Mouse (Mus musculus): Measurements from ENCODE around the gene Ube2ql1. TPM values are rescaled to one million over a fixed set of nuclear protein-coding genes. Genes with fewer than 3 reads are reported as not detected.

The Ube2ql1 gene
- polyA plus RNA-seq (2012; rRNA removed): 0.22 and 0.36 TPM in 2 replicates
- 0.08 and 0.15 TPM in 2 replicates for polyA plus RNA-seq (2014; fragmentation: Nextera tagmentation; extraction: Ambion mirVana)

DNA sequence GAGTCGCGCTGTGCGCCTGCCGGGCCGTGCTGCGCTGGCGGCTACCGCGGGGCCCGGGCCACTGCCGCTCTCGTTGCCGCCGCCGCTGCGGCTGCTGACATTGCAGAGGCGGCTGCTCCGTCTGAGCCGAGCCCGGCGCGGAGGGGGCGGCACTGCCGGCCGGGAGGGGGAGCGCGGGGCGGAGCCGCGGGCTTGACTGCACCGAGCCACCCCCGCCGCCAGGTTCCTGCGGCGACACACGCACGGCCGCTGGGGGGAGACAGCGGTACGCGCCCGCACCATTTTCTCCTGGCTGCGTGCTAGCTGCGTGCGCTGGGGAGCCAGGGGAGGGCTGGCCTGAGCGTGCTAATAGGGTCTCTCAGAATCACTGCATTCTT, at the start of gene Ube2ql1:
Gene Ube2ql1, minus strand, starts transcription at position 131 of the 377 bp plus-strand sequence.
- WGBS (ENCODE audit: insufficient replicate concordance): under 1% methylated on average over 45 of the region's 46 CpGs
- Histone ChIP-seq H3K9ac (replicated peaks) (no peak within 1 kb of the TSS), H3K27me3 (ENCODE audit: control insufficient read depth, insufficient read depth, low read length) (peaks cover 41% of the 10 kb centered on the region), H3K4me1 (replicated peaks; ENCODE audit: control insufficient read depth in 2 of 2, insufficient read depth in 2 of 2, low read length in 1 of 2) (no peaks in the 10 kb centered on the region), H3K27ac (no peak within 1 kb of the TSS), H3K9me3 (ENCODE audit: control insufficient read depth, low read length) (no peaks in the 10 kb centered on the region), H3K4me3 (ENCODE audit: insufficient read depth in 1 of 2, low read depth in 2 of 2, low read length in 2 of 2) (peak within 1 kb of the TSS; percentile 36 to 50), H3K4me2 (ENCODE audit: low read depth) (peak within 1 kb of the TSS; percentile 59), H3K36me3 (replicated peaks; ENCODE audit: control insufficient read depth, insufficient read depth, low read depth) (no peaks in the 10 kb centered on the region)
- peak; percentile 75 for TF ChIP-seq CTCF (IDR thresholded peaks at IDR 0.05; ENCODE audit: low read depth)
- TF ChIP-seq EP300 (IDR thresholded peaks at IDR 0.05; ENCODE audit: low read depth): no peak
- peak; percentile 9 to 28 (median 10) for DNase-seq (ENCODE audit: low read depth in 3 of 3, low spot score in 3 of 3)
- peak; percentile 72 for ATAC-seq (ENCODE audit: insufficient read depth)

DNA sequence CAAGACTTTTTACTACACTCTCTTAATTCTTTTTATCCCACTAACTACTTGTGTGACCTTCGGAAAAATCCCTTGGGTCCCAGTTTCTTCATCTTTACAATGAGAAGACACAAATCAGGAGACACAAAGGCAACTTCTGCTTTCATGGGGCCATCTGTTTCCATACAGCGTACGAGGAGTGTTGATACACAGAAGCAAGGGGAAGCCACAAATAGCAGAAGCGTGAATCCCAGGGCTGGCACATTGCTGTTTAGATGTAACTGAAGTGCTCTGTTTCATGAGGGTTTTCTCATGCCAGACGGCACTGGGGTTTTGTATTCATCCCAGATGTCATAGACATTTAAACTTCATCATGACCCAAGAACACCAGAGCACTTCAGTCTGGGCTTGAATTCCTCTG, 49.0 kb upstream of the Ube2ql1 start:
- ATAC-seq (ENCODE audit: insufficient read depth): no peak
- H3K9ac ChIP-seq (replicated peaks): no peak overlapping the region
- H3K4me3 ChIP-seq (ENCODE audit: insufficient read depth in 1 of 2, low read depth in 2 of 2, low read length in 2 of 2): no peak overlapping the region

DNA sequence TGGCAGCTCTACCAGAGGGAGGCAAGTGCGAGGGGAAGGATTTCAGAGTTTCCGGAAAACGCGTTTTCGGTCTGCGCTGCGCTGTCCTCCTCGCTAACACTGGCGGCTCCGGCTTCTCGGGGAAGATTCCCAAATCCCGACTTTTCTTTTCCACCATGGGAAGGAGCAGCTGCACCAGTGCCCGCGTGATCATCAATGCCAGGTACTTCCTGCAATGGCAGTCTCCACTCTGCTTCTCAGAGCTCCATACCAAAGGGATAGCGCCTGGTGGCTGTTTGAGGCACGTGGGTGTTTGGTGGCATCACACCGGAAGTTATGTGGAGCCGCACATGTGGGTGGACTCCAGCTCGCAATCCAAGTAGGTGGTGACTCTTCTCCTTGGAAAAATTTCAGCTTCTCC, 38.5 kb upstream of the Ube2ql1 start:
- no peaks in the 10 kb centered on the region for H3K36me3 ChIP-seq (replicated peaks; ENCODE audit: control insufficient read depth, insufficient read depth, low read depth)
- no peaks in the 10 kb centered on the region for H3K9me3 ChIP-seq (ENCODE audit: control insufficient read depth, low read length)
- DNase-seq (ENCODE audit: low read depth in 3 of 3, low spot score in 3 of 3) (no peak), ATAC-seq (ENCODE audit: insufficient read depth) (no peak)
- no peak overlapping the region for H3K9ac ChIP-seq (replicated peaks)
- no peaks in the 10 kb centered on the region for H3K4me1 ChIP-seq (replicated peaks; ENCODE audit: control insufficient read depth in 2 of 2, insufficient read depth in 2 of 2, low read length in 1 of 2)
- H3K4me3 ChIP-seq (ENCODE audit: insufficient read depth in 1 of 2, low read depth in 2 of 2, low read length in 2 of 2): no peak overlapping the region
- no peaks in the 10 kb centered on the region for H3K27me3 ChIP-seq (ENCODE audit: control insufficient read depth, insufficient read depth, low read length)
- 77% methylated on average over 19 of the region's 19 CpGs for WGBS (ENCODE audit: insufficient replicate concordance)
- H3K4me2 ChIP-seq (ENCODE audit: low read depth): no peak overlapping the region
- no peak overlapping the region for H3K27ac ChIP-seq
- TF ChIP-seq CTCF (IDR thresholded peaks at IDR 0.05; ENCODE audit: low read depth) (no peak), EP300 (IDR thresholded peaks at IDR 0.05; ENCODE audit: low read depth) (no peak)

More for the DNA sequence above, 49.0 kb upstream of the Ube2ql1 start:
- H3K27me3 ChIP-seq (ENCODE audit: control insufficient read depth, insufficient read depth, low read length): no peaks in the 10 kb centered on the region
- TF ChIP-seq CTCF (IDR thresholded peaks at IDR 0.05; ENCODE audit: low read depth): no peak
- TF ChIP-seq EP300 (IDR thresholded peaks at IDR 0.05; ENCODE audit: low read depth): no peak
- no peaks in the 10 kb centered on the region for H3K9me3 ChIP-seq (ENCODE audit: control insufficient read depth, low read length)
- DNase-seq (ENCODE audit: low read depth in 3 of 3, low spot score in 3 of 3): no peak
- no peaks in the 10 kb centered on the region for H3K36me3 ChIP-seq (replicated peaks; ENCODE audit: control insufficient read depth, insufficient read depth, low read depth)
- no peak overlapping the region for H3K4me2 ChIP-seq (ENCODE audit: low read depth)
- WGBS (ENCODE audit: insufficient replicate concordance): 21% methylated on average over 5 of the region's 5 CpGs
- H3K27ac ChIP-seq: no peak overlapping the region
- H3K4me1 ChIP-seq (replicated peaks; ENCODE audit: control insufficient read depth in 2 of 2, insufficient read depth in 2 of 2, low read length in 1 of 2): no peaks in the 10 kb centered on the region

DNA sequence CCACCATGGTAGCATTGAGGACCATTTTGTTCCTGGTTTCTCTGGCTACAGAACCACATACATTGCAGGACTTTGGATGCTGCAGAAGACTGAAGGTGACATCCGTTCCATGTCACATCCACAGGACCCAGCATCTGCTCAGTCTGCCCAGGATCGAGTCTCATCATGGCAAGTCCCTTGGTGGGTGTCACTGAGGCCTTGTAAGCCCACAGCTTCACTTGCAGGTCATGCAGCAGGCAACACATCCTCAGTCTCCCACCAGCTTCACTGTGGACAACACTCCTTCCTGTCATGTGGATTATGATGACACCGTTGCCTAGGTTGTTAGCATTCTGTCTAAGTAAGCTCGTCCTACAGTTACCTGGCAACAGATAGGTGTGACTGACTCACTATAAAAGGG, 32.7 kb upstream of the Ube2ql1 start:
- no peak overlapping the region for H3K9ac ChIP-seq (replicated peaks)
- H3K27me3 ChIP-seq (ENCODE audit: control insufficient read depth, insufficient read depth, low read length): no peaks in the 10 kb centered on the region
- ATAC-seq (ENCODE audit: insufficient read depth): no peak
- no peak overlapping the region for H3K4me3 ChIP-seq (ENCODE audit: insufficient read depth in 1 of 2, low read depth in 2 of 2, low read length in 2 of 2)
- WGBS (ENCODE audit: insufficient replicate concordance): 64% methylated on average over 4 of the region's 4 CpGs
- no peaks in the 10 kb centered on the region for H3K36me3 ChIP-seq (replicated peaks; ENCODE audit: control insufficient read depth, insufficient read depth, low read depth)
- no peak overlapping the region for H3K27ac ChIP-seq
- DNase-seq (ENCODE audit: low read depth in 3 of 3, low spot score in 3 of 3): no peak
- no peaks in the 10 kb centered on the region for H3K9me3 ChIP-seq (ENCODE audit: control insufficient read depth, low read length)
- TF ChIP-seq EP300 (IDR thresholded peaks at IDR 0.05; ENCODE audit: low read depth) (no peak), CTCF (IDR thresholded peaks at IDR 0.05; ENCODE audit: low read depth) (no peak)
- no peak overlapping the region for H3K4me2 ChIP-seq (ENCODE audit: low read depth)
- H3K4me1 ChIP-seq (replicated peaks; ENCODE audit: control insufficient read depth in 2 of 2, insufficient read depth in 2 of 2, low read length in 1 of 2): no peaks in the 10 kb centered on the region

DNA sequence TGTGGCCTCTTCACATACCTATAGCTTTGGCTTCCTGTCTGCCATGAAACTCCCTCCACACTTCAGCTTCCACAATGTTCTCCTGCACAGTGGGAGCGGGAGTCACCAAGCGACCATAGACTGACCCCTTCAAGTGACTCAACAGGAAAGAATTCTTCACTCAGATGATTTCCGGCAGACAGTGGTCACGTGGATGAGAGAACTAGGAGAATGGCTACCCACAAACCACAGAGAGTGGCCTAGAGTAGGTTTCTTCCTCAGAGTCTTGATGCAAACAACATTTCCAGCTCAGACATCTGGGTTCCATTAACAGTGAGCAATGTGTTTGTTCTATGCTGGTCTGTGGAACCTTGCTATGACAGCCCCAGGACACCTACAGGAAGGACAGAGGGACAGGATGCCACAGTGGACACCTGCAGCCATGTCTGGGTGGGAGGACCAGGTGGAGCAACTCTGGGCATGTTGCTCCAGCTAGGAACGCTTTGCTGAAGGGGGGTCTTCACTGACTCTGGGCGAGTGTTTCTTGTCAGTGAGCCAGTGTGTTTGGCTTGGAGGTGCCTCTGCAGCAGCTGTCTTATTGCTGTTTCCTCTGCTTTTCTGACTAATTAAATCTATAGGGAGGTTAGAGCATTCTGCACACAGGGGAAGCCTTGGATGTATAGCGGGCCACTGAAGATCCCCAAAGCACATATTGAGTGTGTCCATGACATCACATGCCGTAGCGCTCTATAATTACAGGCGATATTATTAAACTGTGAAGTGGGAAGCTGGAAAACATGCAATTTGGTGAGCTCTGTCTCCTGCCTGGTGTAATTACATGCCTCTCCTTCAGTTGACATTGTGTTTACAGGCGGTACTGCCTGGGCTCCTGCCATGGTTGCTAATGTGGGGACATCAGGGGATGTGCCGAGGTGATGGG, 31.1 kb upstream of the Ube2ql1 start:
- H3K27ac ChIP-seq: no peak overlapping the region
- DNase-seq (ENCODE audit: low read depth in 3 of 3, low spot score in 3 of 3) (no peak), ATAC-seq (ENCODE audit: insufficient read depth) (no peak)
- no peak for TF ChIP-seq EP300 (IDR thresholded peaks at IDR 0.05; ENCODE audit: low read depth)
- TF ChIP-seq CTCF (IDR thresholded peaks at IDR 0.05; ENCODE audit: low read depth): no peak
- H3K4me2 ChIP-seq (ENCODE audit: low read depth): no peak overlapping the region
- no peaks in the 10 kb centered on the region for H3K27me3 ChIP-seq (ENCODE audit: control insufficient read depth, insufficient read depth, low read length)
- H3K36me3 ChIP-seq (replicated peaks; ENCODE audit: control insufficient read depth, insufficient read depth, low read depth): no peaks in the 10 kb centered on the region
- H3K9ac ChIP-seq (replicated peaks): no peak overlapping the region
- WGBS (ENCODE audit: insufficient replicate concordance): 56% methylated on average over 12 of the region's 12 CpGs
- no peak overlapping the region for H3K4me3 ChIP-seq (ENCODE audit: insufficient read depth in 1 of 2, low read depth in 2 of 2, low read length in 2 of 2)
- no peaks in the 10 kb centered on the region for H3K4me1 ChIP-seq (replicated peaks; ENCODE audit: control insufficient read depth in 2 of 2, insufficient read depth in 2 of 2, low read length in 1 of 2)
- no peaks in the 10 kb centered on the region for H3K9me3 ChIP-seq (ENCODE audit: control insufficient read depth, low read length)
